Mouse (Mus musculus) hindbrain, embryonic 10.5 days (tissue): ENCODE data around the gene Fggy. TPM values are rescaled to one million over a fixed set of nuclear protein-coding genes. Genes with fewer than 3 reads are reported as not detected.
A peak's percentile ranks its signal among the peaks of the same experiment; 100 is the strongest.

Source experiments
- DNase-seq: peaks from one replicate; pipeline ENCODE4 v3.0.0-alpha.2; 2017; ENCODE audit warnings: low spot score
- H3K27ac ChIP-seq: fragments of 300-500 bp; sonication (generic); 2 replicates; pipeline ENCODE4 v1.5.1; 2016; ENCODE audit warnings: mild to moderate bottlenecking, moderate library complexity
- H3K27me3 ChIP-seq: fragments of 300-500 bp; sonication (generic); 2 replicates; pipeline ENCODE4 v1.6.1; 2016; ENCODE audit warnings: mild to moderate bottlenecking; ENCODE audit not compliant: poor library complexity, insufficient read depth, severe bottlenecking
- H3K36me3 ChIP-seq: fragments of 300-500 bp; sonication (generic); 2 replicates; pipeline ENCODE4 v1.6.1; 2016; ENCODE audit warnings: mild to moderate bottlenecking, moderate library complexity
- H3K4me1 ChIP-seq: fragments of 300-500 bp; sonication (generic); replicated peaks from 2 replicates; pipeline ENCODE4 v1.6.1; 2016; ENCODE audit warnings: mild to moderate bottlenecking
- H3K4me3 ChIP-seq: fragments of 300-500 bp; sonication (generic); 2 replicates; pipeline ENCODE4 v1.5.1; 2016; ENCODE audit warnings: mild to moderate bottlenecking, moderate library complexity
- H3K9me3 ChIP-seq: fragments of 300-500 bp; sonication (generic); 2 replicates; pipeline ENCODE4 v1.6.1; 2016; ENCODE audit warnings: mild to moderate bottlenecking, moderate library complexity
- WGBS: fragments of 180-500 bp; shearing (Covaris S2); methylation state at CpG from one replicate; pipeline ENCODE4 v1.1.7; 2016; 5-methylcytosine and 5-hydroxymethylcytosine counted together
- polyA plus RNA-seq: library from polyadenylated mRNA; unstranded; fragments of >200 nt; fragmentation: Nextera tagmentation; extraction: Ambion mirVana; gene quantifications from 2 replicates; pipeline ENCODE4 v1.2.1, GENCODE M21; 2016

The Fggy gene
- polyA plus RNA-seq, 1 experiment from 2014 or later, result 7.5 TPM

DNA sequence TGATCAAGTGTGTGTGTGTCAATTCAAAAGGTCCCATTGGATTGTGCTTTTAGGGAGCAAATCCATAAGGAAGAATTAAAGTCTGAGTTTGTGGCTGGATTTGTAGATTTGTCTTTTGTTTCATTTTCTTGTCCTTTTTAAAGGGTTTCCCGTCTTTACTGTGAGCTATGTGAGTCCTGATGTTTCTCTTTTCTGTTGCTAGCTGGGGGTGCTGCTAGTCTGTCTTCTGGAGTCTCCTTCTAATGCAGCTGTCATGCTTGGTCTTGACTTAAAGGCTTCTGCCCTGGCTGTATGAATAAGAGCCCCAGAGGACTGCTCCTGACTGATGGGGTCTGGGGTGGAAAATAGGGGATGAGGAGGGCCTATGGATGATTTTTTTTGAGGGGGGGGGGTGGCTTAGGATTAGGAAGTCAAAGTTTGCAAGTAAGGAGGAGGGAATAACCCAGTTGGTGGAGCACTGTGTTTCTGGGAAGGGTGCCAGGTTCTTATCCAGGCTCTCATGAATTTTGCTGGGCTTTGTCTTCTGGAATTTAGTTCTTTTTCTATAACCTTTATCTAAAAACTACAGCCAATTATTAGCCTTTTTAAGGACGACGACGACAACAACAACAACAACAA, 1.1 kb downstream of the Fggy start:
- Histone ChIP-seq H3K4me1 (peaks cover 12% of the 10 kb centered on the region), H3K27me3 (no peaks in the 10 kb centered on the region), H3K27ac (peak overlapping the region; percentile 90), H3K9me3 (no peaks in the 10 kb centered on the region), H3K4me3 (no peak overlapping the region), H3K36me3 (no peaks in the 10 kb centered on the region)
- DNase-seq, result no peak
- 87% methylated on average over 4 of the region's 4 CpGs for WGBS

DNA sequence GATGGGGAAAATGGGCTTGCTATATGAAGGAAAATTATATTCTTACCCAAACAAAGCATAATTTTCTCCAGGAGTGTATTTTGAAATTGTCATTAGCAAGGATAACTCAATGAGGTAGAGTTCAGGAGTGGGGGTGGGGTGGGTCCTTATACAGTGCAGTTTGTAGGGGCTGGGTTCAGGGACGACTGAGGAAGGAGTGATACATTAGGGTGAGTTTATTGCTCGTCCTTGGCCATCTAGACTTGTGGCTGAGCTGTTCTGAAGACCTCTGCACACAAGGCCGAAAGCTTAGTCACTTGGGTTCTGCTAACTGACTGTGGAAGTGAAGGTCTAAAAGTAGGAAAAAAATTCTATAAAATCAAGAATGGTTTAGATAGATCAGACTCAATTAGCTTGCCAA, 14.3 kb downstream of the Fggy start:
- Histone ChIP-seq H3K27me3 (no peaks in the 10 kb centered on the region), H3K27ac (no peak overlapping the region), H3K36me3 (no peaks in the 10 kb centered on the region), H3K9me3 (no peaks in the 10 kb centered on the region), H3K4me3 (no peak overlapping the region), H3K4me1 (no peaks in the 10 kb centered on the region)
- DNase-seq, result no peak
- 77% methylated on average over 3 of the region's 3 CpGs for WGBS

DNA sequence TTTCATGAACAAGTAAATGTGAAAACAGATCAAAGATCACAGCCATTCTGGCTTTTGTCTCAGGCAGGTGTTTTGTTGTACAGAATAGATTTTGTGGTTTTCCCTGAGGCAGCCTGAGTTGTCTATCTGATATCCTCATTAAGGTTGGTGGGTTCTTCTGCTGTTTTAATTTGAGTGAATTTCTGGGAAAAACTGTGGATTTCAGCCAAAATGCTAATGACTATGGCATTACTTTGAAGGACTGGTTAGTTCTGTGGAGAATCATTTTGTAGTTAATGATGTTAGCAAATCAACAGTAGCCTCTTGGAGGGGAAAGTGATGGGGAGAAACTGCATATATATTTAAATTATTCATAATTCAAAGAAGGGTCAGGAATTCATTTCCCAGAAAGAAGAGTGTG, 16.4 kb downstream of the Fggy start:
- H3K27me3 ChIP-seq, result no peaks in the 10 kb centered on the region
- DNase-seq, result no peak
- H3K27ac ChIP-seq, result no peak overlapping the region
- H3K4me1 ChIP-seq, result no peaks in the 10 kb centered on the region
- H3K4me3 ChIP-seq, result no peak overlapping the region
- no peaks in the 10 kb centered on the region for H3K9me3 ChIP-seq
- H3K36me3 ChIP-seq, result no peaks in the 10 kb centered on the region

DNA sequence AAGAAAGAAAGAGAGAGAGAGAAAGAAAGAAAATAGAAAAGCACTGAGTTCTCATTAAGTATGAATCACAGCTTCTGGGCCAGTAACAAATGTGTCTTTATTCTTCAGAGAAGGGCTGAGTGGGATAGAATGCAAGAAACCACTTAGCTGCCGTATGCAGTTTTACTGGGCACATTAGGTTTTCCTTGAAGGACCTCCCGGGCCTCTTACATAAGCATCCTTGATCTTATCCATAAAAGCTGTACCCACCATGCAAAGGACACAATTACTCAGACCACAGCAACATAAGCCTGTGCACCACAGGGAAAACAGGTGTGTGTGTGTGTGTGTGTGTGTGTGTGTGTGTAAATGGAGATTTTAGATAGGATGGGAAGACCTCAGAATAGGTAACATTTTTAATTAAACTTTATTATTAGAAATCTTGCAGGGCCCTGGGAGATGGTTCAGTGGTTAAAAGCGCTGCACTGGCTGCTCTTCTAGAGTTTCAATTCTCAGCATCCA, 18.2 kb downstream of the Fggy start:
- Histone ChIP-seq H3K27ac (no peak overlapping the region), H3K36me3 (no peaks in the 10 kb centered on the region), H3K9me3 (no peaks in the 10 kb centered on the region), H3K27me3 (no peaks in the 10 kb centered on the region), H3K4me1 (no peaks in the 10 kb centered on the region), H3K4me3 (no peak overlapping the region)
- no peak for DNase-seq
- 87% methylated on average over 3 of the region's 3 CpGs for WGBS

DNA sequence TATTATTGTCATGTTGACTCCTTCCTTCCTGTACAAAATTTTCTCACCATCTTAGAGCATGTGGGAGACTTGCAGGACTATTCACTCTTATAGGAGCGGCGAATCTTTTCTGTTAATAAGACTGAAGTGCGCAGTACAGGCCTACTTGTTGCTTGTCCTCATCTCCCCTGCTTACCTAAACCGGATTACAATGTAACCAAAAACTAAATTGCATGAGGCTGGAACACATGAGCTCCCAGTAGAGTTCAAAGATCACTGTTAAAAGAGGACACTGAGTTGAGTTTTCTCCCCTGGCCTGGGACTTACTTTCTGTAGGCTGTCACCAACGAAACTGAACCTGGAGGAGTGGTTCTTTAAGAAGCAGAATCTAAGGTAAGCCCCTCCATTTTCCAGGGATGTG, 21.9 kb downstream of the Fggy start:
- Histone ChIP-seq H3K4me1 (0 out of 2 replicates have a peak, but pooled peaks cover 1% of the 10 kb centered on the region), H3K36me3 (no peaks in the 10 kb centered on the region), H3K9me3 (no peaks in the 10 kb centered on the region), H3K27me3 (no peaks in the 10 kb centered on the region), H3K4me3 (no peak overlapping the region), H3K27ac (no peak overlapping the region)
- no peak for DNase-seq
- WGBS, result 90% methylated on average over 5 of the region's 5 CpGs

DNA sequence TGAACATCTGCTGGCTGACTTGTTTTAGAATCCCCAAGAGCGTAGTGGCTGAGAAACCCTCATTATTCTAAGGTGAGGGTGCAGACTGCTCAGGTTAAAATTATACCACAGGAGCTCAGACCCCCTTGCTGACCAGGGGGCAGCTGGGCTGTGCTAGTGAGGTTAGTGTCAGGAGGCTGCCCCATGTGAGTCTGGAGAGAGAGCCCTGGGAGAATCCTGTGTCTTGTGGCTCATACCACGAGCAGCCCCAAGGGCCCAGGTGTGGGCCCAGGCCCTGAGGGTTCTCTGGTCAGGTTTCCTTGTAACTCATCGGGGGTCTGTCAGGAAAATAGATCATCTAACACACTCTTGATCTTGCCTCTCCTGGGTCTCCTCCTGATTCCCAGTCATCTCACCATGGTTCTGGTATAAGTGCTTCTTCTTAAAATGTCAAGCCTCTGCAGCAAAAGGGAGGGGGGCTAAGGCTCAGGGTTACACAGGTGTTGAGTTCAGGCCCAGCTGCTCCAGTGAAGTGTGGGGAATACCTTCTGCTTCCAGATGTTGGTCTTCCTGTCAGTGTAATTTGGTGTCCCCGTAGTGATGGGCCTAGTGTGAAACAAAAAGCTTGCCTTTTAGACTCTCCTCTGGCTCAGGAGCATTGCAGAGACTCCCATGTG, 26.9 kb downstream of the Fggy start:
- Histone ChIP-seq H3K4me1 (peaks cover 16% of the 10 kb centered on the region), H3K27ac (no peak overlapping the region), H3K9me3 (no peaks in the 10 kb centered on the region), H3K27me3 (no peaks in the 10 kb centered on the region), H3K36me3 (no peaks in the 10 kb centered on the region), H3K4me3 (no peak overlapping the region)
- no peak for DNase-seq
- WGBS, result 78% methylated on average over 4 of the region's 4 CpGs

DNA sequence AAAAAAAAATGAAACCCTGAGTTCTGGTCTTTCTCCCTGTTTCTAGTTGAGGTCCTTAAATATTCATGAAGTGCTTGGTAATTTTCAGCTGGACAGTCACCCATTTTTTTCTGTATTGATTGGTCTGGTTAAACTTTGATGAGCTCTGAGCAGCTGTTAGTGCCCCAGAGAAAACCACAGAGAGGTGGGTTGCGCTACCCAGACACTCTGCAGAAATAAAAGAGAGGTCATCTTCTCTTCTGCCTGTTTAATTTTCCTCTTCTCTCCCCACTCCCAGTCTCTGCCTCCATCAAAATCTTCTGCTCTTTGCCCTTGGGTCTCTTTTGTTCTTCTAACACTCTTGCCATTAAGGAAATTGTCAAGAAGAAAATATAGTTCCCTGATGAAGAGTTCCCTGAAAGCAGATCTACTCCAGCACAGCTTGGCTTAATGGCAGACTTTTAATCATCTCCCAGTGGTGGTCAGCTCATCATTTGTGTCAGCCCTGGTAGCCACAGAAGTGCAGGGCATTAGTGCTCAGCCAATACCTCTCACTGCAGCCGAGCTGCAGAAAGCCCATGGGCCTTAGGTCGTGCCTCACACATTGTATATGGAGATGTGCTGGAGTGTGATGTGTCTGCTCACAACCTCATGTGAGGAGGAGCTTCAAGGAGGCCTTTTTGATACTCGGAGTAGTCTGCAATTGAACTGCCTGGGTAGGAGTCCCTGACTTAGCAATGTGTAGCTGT, 29.1 kb downstream of the Fggy start:
- DNase-seq, result no peak
- H3K4me3 ChIP-seq, result no peak overlapping the region
- H3K27ac ChIP-seq, result peak overlapping the region; percentile 29; the same call in 1 of the 2 replicates
- no peaks in the 10 kb centered on the region for H3K9me3 ChIP-seq
- no peaks in the 10 kb centered on the region for H3K27me3 ChIP-seq
- no peaks in the 10 kb centered on the region for H3K36me3 ChIP-seq
- peaks cover 16% of the 10 kb centered on the region for H3K4me1 ChIP-seq
- WGBS, result 74% methylated on average over 4 of the region's 4 CpGs

DNA sequence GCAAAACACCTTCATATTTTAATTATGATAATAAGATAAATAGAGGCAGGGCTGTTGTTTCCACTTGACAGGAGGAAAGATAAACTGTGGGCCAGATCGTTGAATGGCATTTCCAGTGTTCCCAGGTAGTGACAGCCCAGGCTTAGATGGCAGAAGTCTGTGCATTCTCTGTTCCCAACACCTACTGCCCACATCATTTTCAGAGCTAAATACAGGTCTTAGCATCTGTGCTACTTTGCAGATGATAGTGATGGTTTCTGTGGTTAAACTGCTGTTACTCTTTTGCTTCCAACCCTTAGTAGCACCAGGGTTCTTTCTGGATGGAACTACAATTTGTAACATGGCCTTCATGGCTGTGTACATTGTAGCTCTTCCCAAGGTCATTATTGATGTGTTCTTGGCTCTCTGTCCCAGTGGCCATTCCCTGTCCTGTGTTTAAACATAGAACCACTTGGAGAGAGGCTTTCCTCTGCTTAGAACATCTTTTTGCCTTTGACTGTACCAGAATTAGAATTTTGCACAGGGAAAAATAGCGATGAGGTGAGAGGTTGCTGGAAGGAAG, 31.5 kb downstream of the Fggy start:
- Histone ChIP-seq H3K9me3 (no peaks in the 10 kb centered on the region), H3K27me3 (no peaks in the 10 kb centered on the region), H3K36me3 (no peaks in the 10 kb centered on the region), H3K27ac (no peak overlapping the region), H3K4me3 (no peak overlapping the region), H3K4me1 (peaks cover 16% of the 10 kb centered on the region)
- 86% methylated on average over 2 of the region's 2 CpGs for WGBS
- DNase-seq, result no peak

DNA sequence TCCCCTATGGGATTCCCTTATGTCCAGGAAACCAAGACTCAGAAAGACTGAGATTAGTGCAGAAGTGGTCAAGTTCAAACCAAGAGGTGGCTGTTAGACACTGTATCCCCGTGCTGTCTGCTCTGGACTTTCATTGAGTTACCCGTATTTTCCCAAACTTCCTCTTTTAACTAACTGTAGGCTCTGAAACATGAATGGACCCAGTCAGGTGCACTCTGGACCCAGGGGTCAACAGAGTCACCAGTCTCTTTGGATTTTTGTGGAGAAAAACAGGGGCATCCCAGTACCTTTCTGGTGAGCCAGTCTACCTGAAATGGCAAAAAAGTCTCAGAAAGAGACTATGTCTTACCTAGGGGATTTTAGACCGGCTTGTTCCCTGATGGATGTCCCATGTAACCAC, 33.6 kb downstream of the Fggy start:
- peaks cover 8% of the 10 kb centered on the region; the same call in 1 of the 2 replicates for H3K4me1 ChIP-seq
- H3K4me3 ChIP-seq, result no peak overlapping the region
- DNase-seq, result no peak
- 90% methylated on average over 3 of the region's 3 CpGs for WGBS
- no peaks in the 10 kb centered on the region for H3K27me3 ChIP-seq
- no peaks in the 10 kb centered on the region for H3K9me3 ChIP-seq
- no peak overlapping the region for H3K27ac ChIP-seq
- no peaks in the 10 kb centered on the region for H3K36me3 ChIP-seq

DNA sequence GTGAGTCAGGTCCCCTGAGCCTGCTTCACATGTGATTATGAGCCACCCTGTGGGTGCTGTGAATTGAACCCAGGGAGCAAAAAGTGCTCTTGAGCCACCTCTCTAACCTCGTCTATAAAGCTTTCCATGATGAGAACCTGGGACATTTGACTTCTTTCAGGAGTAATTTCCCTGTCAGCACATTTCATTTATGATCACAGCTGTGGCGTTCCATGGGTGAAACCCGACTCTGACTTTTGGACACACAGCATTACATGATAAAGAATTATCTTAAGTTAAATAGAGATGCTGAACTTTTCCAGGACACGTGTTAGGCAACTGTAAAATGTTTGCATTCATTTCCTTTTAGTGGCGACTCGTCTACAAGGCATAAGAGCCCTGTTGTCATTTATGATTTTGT, 39.9 kb downstream of the Fggy start:
- Histone ChIP-seq H3K36me3 (no peaks in the 10 kb centered on the region), H3K4me1 (no peaks in the 10 kb centered on the region), H3K4me3 (no peak overlapping the region), H3K27ac (no peak overlapping the region), H3K9me3 (no peaks in the 10 kb centered on the region), H3K27me3 (no peaks in the 10 kb centered on the region)
- WGBS, result 84% methylated on average over 6 of the region's 6 CpGs
- DNase-seq, result no peak

DNA sequence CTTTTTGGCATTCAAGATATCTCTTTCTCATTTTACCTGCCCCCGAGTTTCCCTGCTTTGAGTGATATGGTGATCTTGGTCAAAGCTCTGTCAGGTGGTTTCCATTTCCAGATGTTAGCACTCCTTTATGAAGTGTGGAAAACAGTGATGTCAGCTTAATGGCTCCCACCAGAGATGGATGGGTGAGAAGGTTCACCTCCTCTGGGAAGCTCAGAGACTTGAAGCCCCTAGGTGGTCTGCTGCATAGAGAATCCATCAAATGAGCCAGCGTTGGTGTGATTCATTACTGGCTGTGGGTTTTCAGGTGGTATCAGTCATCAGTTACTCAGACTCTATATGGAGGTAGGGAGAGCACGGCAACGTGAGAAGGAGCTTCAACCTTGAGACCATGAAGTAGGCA, 44.5 kb downstream of the Fggy start:
- H3K27me3 ChIP-seq, result no peaks in the 10 kb centered on the region
- DNase-seq, result no peak
- 83% methylated on average over 4 of the region's 4 CpGs for WGBS

DNA sequence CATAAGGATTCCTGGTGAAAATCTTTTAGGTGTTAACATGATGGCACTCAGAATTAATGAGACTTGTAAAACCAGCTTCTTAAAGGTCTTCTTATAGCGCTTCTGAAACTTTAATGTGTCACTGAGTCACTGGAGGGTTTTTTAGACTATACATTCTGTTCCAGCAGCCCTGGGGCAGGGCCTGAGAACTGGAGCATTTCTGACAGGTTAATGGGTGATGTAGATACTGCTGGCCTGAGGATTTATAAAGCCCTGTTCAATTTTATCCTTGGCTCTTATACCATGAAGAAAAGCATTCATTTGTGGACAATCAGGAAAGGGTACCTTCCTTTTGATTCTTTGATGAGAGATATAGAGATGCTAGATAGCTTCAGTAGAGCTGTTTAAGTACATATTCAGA, 45.9 kb downstream of the Fggy start:
- no peaks in the 10 kb centered on the region for H3K9me3 ChIP-seq
- no peaks in the 10 kb centered on the region for H3K27me3 ChIP-seq
- no peaks in the 10 kb centered on the region for H3K4me1 ChIP-seq
- 92% methylated on average over 1 of the region's 1 CpGs for WGBS
- no peak overlapping the region for H3K4me3 ChIP-seq
- H3K36me3 ChIP-seq, result no peaks in the 10 kb centered on the region
- no peak for DNase-seq
- H3K27ac ChIP-seq, result no peak overlapping the region

More for the DNA sequence above, 44.5 kb downstream of the Fggy start:
- no peaks in the 10 kb centered on the region for H3K9me3 ChIP-seq
- no peak overlapping the region for H3K27ac ChIP-seq
- no peaks in the 10 kb centered on the region for H3K4me1 ChIP-seq
- no peaks in the 10 kb centered on the region for H3K36me3 ChIP-seq
- no peak overlapping the region for H3K4me3 ChIP-seq

DNA sequence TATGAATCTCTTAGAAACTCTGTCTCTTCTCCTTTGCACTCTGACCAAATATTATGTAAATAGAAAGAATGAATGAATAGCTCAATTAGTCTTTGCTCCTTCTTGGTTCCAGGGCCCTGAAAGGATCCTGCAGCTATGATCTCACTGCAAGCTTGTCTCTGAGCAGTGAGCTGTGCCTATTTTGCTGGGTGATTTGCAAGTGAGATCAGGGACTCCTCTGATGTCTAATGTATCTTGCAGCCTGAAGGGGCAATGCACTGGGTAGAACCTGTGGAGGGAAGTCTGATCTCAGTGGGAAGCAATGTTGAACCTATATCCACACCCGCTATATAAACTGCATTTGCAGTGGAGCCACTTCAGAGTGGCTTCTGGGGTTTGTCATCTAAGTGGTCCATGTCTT, 53.4 kb downstream of the Fggy start:
- Histone ChIP-seq H3K9me3 (no peaks in the 10 kb centered on the region), H3K36me3 (no peaks in the 10 kb centered on the region), H3K4me1 (no peaks in the 10 kb centered on the region), H3K4me3 (no peak overlapping the region), H3K27ac (no peak overlapping the region), H3K27me3 (no peaks in the 10 kb centered on the region)
- WGBS, result 93% methylated on average over 1 of the region's 1 CpGs
- no peak for DNase-seq
